Mouse (Mus musculus): ENCODE measurements around the gene Fam136a.

- TF ChIP-seq USF1 (IDR thresholded peaks at IDR 0.05; ENCODE audit: low read depth) = no peak
- TF ChIP-seq POLR2A (IDR thresholded peaks at IDR 0.05; ENCODE audit: insufficient read length, low read depth) = no peak
- no peak for TF ChIP-seq POLR2AphosphoS2 (IDR thresholded peaks at IDR 0.05; ENCODE audit: insufficient read length, low read depth)
- TF ChIP-seq MYOD1 (IDR thresholded peaks at IDR 0.05; ENCODE audit: control insufficient read depth in 1 of 3, insufficient read length in 2 of 3, low read depth in 2 of 3) = no peak
- TF ChIP-seq E2F4 (IDR thresholded peaks at IDR 0.05; ENCODE audit: insufficient read depth) = no peak
- TF ChIP-seq MYOG (IDR thresholded peaks at IDR 0.05; ENCODE audit: control insufficient read depth in 1 of 3, insufficient read depth in 1 of 3, insufficient read length in 2 of 3, low read depth in 2 of 3) = no peak
- no peak for TF ChIP-seq SRF (IDR thresholded peaks at IDR 0.05; ENCODE audit: control insufficient read depth, insufficient read length, low read depth)
- TF ChIP-seq MAX (IDR thresholded peaks at IDR 0.05; ENCODE audit: low read depth) = no peak
- no peak for TF ChIP-seq REST (IDR thresholded peaks at IDR 0.05; ENCODE audit: insufficient read depth, insufficient read length)
Observed at GRCm38 (mm10) chr6:86384692-86385091, 19.2 kb downstream of the Fam136a start.

All from myocyte (in vitro differentiated cells).